Mouse (Mus musculus): ENCODE data around the gene Rin2.

DNA sequence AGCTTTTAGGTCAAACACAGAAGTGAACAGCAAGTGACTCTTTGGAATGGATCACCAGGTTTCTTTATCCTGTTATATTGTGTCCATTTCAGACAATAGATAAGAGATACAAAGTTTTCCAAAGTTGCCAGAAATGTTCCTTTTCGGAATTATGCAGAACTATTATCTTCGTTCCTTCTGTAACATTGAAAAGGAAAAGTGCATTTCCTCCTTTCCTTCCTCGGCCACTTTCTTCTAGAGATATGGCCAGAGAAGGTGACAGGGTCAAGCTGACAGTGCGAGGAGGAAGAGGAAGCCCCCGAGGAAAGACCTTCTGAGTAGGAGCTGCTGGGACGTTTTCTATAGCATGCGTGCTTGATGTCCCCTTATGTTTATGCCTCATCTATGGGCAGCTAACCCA lies 29.7 kb downstream of the Rin2 start:
- TF ChIP-seq FOSL1 (IDR thresholded peaks at IDR 0.05; ENCODE audit: insufficient read depth, low read length, poor library complexity, severe bottlenecking) (no peak), CTCF (IDR thresholded peaks at IDR 0.05; ENCODE audit: control insufficient read depth, insufficient read depth, insufficient read length) (no peak), MYOG (IDR thresholded peaks at IDR 0.05; ENCODE audit: control insufficient read depth, extremely low read depth, insufficient read length) (no peak)
